Mouse (Mus musculus): ENCODE measurements at regions not wholly inside any gene's neighbourhood (a gene's known extent, or its start where the extent isn't known, plus 50 kb on each side); places are given as distances from the start of the nearest gene placed in this dataset.
"Not testable (repeated sequence)": the region's sequence is repeated elsewhere in the genome, so short reads cannot be mapped to it uniquely, and the experiment has no call there.

DNA sequence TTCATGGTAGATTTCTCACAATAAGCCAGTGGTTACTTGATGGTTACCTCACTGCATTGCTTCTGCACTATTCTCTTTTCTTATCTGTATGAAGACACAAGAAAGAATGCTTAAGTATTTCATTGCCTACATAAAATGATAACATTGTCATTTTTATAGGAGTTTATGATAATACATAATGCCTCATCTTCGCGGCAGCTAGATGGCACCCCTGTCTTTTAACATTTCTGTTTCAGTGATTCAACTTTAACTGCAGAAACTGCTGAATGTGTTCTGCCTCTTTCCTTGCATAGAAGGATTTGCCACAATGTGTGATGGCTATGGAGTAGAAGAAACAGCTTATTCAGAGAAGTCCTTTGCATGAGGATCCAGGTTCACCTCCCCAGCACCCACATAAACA, 97.0 kb upstream of the Tars start:
- H3K27ac ChIP-seq (ENCODE audit: low read depth, low read length): no peak overlapping the region
- no peak for DNase-seq (ENCODE audit: low spot score)
- no peaks in the 10 kb centered on the region for H3K4me1 ChIP-seq (replicated peaks; ENCODE audit: control insufficient read depth, insufficient read depth, low read length)
- 95% methylated on average over 2 of the region's 2 CpGs for WGBS
- H3K27me3 ChIP-seq (ENCODE audit: control insufficient read depth, insufficient read depth, low read length): no peaks in the 10 kb centered on the region
- no peak overlapping the region for H3K9ac ChIP-seq (ENCODE audit: low read length)
- H3K36me3 ChIP-seq (ENCODE audit: control insufficient read depth, insufficient read depth, low read length): no peaks in the 10 kb centered on the region
- no peak for ATAC-seq (replicated peaks; ENCODE audit: low FRiP score)
- H3K4me2 ChIP-seq (ENCODE audit: low read depth, low read length, severe bottlenecking): no peak overlapping the region
- no peaks in the 10 kb centered on the region for H3K9me3 ChIP-seq (ENCODE audit: control insufficient read depth, low read length)
- no peak overlapping the region for H3K4me3 ChIP-seq (ENCODE audit: low read depth, low read length)

DNA sequence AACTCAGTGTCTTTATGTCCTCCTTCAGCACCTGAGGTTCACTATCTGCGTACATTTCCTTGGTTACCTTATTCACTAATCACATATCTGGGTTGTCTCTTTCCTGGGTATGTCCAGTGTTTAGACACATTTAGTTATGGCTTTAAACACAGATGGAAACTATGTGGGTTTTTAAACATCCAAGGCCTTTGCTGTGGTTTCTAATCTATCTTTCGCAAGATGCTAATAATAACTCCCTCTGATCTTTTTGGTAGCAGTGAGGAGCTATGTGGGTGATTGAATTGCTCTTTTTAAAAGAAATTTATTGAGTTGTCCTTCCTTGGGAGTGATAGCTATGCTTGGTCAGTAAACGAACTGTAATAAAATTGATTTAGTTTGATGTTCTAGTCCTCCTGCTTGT, 89.7 kb upstream of the Tars start:
- WGBS: 91% methylated on average over 3 of the region's 3 CpGs
- no peak for DNase-seq (ENCODE audit: low spot score)
- H3K36me3 ChIP-seq (ENCODE audit: control insufficient read depth, insufficient read depth, low read length): no peaks in the 10 kb centered on the region
- no peak overlapping the region for H3K4me3 ChIP-seq (ENCODE audit: low read depth, low read length)
- no peak overlapping the region for H3K9ac ChIP-seq (ENCODE audit: low read length)
- no peak for ATAC-seq (replicated peaks; ENCODE audit: low FRiP score)
- H3K4me1 ChIP-seq (replicated peaks; ENCODE audit: control insufficient read depth, insufficient read depth, low read length): no peaks in the 10 kb centered on the region
- no peaks in the 10 kb centered on the region for H3K9me3 ChIP-seq (ENCODE audit: control insufficient read depth, low read length)
- no peak overlapping the region for H3K27ac ChIP-seq (ENCODE audit: low read depth, low read length)
- no peaks in the 10 kb centered on the region for H3K27me3 ChIP-seq (ENCODE audit: control insufficient read depth, insufficient read depth, low read length)
- H3K4me2 ChIP-seq (ENCODE audit: low read depth, low read length, severe bottlenecking): no peak overlapping the region

DNA sequence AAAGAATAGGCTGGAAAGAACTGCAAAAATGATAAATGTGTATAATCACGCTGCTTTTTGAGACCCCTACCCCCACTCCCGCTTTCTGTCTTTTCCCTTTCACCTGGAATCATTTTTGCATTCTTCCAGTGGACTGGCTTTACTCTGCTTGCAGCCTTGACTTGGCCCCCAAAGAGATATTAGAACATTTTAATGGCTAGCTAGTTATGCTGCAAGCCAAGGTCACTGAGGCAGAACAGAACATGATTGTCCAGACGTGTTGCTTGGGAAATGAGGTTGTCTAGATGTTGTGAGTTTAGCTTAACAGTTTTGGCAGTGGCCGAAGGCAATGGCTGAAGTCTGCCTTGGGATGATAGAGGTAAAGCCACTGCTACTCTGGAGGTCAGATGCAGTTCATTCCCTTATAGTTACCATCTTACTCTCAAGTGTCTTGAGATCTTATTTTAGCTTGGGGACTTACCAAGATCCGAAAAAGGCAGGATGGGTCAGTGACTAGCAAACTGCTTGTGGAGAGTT, 87.9 kb upstream of the Tars start:
- Histone ChIP-seq H3K27ac (ENCODE audit: low read depth, low read length) (no peak overlapping the region), H3K36me3 (ENCODE audit: control insufficient read depth, insufficient read depth, low read length) (no peaks in the 10 kb centered on the region)

DNA sequence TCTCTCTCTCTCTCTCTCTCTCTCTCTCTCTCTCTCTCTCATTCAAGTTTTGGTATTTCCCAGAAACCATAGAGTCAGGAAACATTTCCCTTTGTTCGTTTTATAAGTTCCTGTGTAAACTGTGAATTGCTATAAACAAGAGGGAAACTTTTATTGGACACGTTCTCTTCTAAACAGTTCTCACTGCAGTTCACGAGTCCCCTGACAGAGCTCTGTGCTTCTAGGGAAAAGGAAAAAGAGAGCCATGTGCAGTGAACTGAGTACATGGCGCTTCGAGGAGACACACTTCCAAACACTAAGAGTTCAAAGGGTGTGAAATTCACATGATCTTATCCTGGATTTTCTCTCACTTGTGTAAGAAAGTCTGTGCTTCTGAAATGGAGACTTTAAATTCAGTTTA, 84.5 kb upstream of the Tars start:
- Histone ChIP-seq H3K9me3 (ENCODE audit: control insufficient read depth, low read length) (no peaks in the 10 kb centered on the region), H3K4me3 (ENCODE audit: low read depth, low read length) (no peak overlapping the region), H3K36me3 (ENCODE audit: control insufficient read depth, insufficient read depth, low read length) (no peaks in the 10 kb centered on the region), H3K27ac (ENCODE audit: low read depth, low read length) (no peak overlapping the region), H3K27me3 (ENCODE audit: control insufficient read depth, insufficient read depth, low read length) (no peaks in the 10 kb centered on the region), H3K4me2 (ENCODE audit: low read depth, low read length, severe bottlenecking) (no peak overlapping the region), H3K9ac (ENCODE audit: low read length) (no peak overlapping the region), H3K4me1 (replicated peaks; ENCODE audit: control insufficient read depth, insufficient read depth, low read length) (no peaks in the 10 kb centered on the region)
- DNase-seq (ENCODE audit: low spot score) (no peak), ATAC-seq (replicated peaks; ENCODE audit: low FRiP score) (no peak)
- WGBS: 79% methylated on average over 5 of the region's 5 CpGs

More for the DNA sequence above, 87.9 kb upstream of the Tars start:
- DNase-seq (ENCODE audit: low spot score) (no peak), ATAC-seq (replicated peaks; ENCODE audit: low FRiP score) (no peak)
- WGBS: 87% methylated on average over 5 of the region's 5 CpGs
- no peaks in the 10 kb centered on the region for H3K4me1 ChIP-seq (replicated peaks; ENCODE audit: control insufficient read depth, insufficient read depth, low read length)
- no peaks in the 10 kb centered on the region for H3K9me3 ChIP-seq (ENCODE audit: control insufficient read depth, low read length)
- H3K9ac ChIP-seq (ENCODE audit: low read length): no peak overlapping the region
- H3K27me3 ChIP-seq (ENCODE audit: control insufficient read depth, insufficient read depth, low read length): no peaks in the 10 kb centered on the region
- H3K4me3 ChIP-seq (ENCODE audit: low read depth, low read length): no peak overlapping the region
- no peak overlapping the region for H3K4me2 ChIP-seq (ENCODE audit: low read depth, low read length, severe bottlenecking)

DNA sequence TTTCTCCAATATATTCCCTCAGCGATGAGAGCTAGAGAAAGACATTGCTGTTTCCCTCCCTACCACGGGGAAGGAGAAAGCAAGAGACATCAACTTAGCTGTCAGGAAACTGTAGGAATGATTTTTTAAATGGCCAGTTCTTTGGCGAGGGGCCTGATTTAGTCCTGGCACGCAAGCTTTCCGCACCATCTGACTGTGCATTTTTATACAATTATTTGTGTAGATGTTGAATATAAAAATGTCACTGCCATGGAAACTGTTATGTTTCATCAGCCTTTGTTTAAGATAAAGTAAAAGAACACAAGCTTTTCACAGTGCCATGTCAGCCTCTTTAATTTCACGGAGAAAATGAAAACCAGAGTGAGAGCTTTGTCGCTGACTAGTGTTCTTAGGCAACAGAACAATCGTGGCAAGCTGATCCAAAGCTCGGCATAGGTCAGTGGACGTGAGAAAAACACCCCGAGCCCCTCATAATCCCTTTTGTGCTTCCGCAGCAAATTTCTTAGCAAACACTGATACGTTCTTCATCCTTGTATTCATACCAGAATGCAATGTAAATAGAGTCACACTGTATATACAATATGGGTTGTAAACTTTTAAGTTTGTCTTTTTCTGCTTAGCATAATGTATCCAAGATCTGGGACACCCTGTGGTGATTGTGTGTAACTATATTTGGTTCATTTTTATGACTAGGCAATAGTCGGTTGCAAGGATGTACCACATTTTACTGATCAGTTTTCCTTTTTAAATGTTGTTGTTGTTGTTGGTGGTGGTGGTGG, 79.9 kb upstream of the Tars start:
- no peak overlapping the region for H3K4me2 ChIP-seq (ENCODE audit: low read depth, low read length, severe bottlenecking)
- no peak for DNase-seq (ENCODE audit: low spot score)
- H3K27me3 ChIP-seq (ENCODE audit: control insufficient read depth, insufficient read depth, low read length): no peaks in the 10 kb centered on the region
- H3K36me3 ChIP-seq (ENCODE audit: control insufficient read depth, insufficient read depth, low read length): no peaks in the 10 kb centered on the region
- no peak for ATAC-seq (replicated peaks; ENCODE audit: low FRiP score)
- H3K9ac ChIP-seq (ENCODE audit: low read length): no peak overlapping the region
- WGBS: 79% methylated on average over 14 of the region's 14 CpGs
- H3K27ac ChIP-seq (ENCODE audit: low read depth, low read length): no peak overlapping the region
- H3K9me3 ChIP-seq (ENCODE audit: control insufficient read depth, low read length): no peaks in the 10 kb centered on the region
- H3K4me3 ChIP-seq (ENCODE audit: low read depth, low read length): no peak overlapping the region
- H3K4me1 ChIP-seq (replicated peaks; ENCODE audit: control insufficient read depth, insufficient read depth, low read length): no peaks in the 10 kb centered on the region

DNA sequence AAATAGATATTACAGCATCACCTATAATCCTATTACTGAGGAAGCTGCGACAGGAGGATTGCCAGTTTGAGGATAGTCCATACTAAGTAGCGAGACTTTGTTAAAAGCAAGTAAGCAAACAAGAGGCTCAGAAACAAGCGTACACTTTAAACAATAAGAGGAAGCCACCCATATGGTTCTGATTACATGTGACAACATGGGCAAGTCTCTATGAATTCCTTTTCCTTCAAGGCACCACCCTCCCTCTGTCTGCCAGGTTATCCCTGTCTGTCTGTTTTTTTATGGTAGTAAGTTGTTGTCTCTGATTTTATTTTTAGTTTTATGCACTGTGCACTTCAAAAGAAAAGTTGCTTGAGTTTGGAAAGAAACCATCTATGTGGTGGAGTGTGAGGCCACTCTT, 76.8 kb upstream of the Tars start:
- ATAC-seq (replicated peaks; ENCODE audit: low FRiP score): no peak
- WGBS: 82% methylated on average over 3 of the region's 3 CpGs
- H3K27ac ChIP-seq (ENCODE audit: low read depth, low read length): no peak overlapping the region

DNA sequence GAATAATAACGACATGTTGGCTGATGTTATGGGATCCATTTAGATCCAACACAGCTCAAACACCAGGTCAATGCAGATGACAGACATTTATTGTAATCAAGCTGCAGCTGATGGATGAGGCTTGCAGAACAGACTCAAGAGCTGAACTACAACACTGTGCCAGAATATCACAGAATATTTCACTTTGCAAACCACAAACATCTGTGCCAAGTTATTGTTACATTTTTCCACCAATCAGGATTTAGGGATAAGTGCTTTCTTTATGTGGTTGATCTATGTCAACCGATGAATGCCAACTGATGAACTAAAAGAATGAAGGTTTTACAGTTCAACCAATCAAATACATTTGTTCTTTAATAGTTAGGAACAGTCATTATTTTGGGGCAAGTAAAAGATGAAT, 63.9 kb upstream of the Tars start:
- WGBS: 95% methylated on average over 2 of the region's 2 CpGs
- no peaks in the 10 kb centered on the region for H3K27me3 ChIP-seq (ENCODE audit: control insufficient read depth, insufficient read depth, low read length)
- no peak overlapping the region for H3K27ac ChIP-seq (ENCODE audit: low read depth, low read length)
- no peak overlapping the region for H3K4me3 ChIP-seq (ENCODE audit: low read depth, low read length)
- no peaks in the 10 kb centered on the region for H3K4me1 ChIP-seq (replicated peaks; ENCODE audit: control insufficient read depth, insufficient read depth, low read length)
- no peak overlapping the region for H3K9ac ChIP-seq (ENCODE audit: low read length)
- DNase-seq (ENCODE audit: low spot score) (no peak), ATAC-seq (replicated peaks; ENCODE audit: low FRiP score) (no peak)
- no peaks in the 10 kb centered on the region for H3K36me3 ChIP-seq (ENCODE audit: control insufficient read depth, insufficient read depth, low read length)
- H3K4me2 ChIP-seq (ENCODE audit: low read depth, low read length, severe bottlenecking): no peak overlapping the region
- H3K9me3 ChIP-seq (ENCODE audit: control insufficient read depth, low read length): no peaks in the 10 kb centered on the region

More for the DNA sequence above, 76.8 kb upstream of the Tars start:
- Histone ChIP-seq H3K4me3 (ENCODE audit: low read depth, low read length) (no peak overlapping the region), H3K9me3 (ENCODE audit: control insufficient read depth, low read length) (no peaks in the 10 kb centered on the region), H3K4me1 (replicated peaks; ENCODE audit: control insufficient read depth, insufficient read depth, low read length) (no peaks in the 10 kb centered on the region), H3K9ac (ENCODE audit: low read length) (no peak overlapping the region), H3K4me2 (ENCODE audit: low read depth, low read length, severe bottlenecking) (no peak overlapping the region), H3K27me3 (ENCODE audit: control insufficient read depth, insufficient read depth, low read length) (no peaks in the 10 kb centered on the region), H3K36me3 (ENCODE audit: control insufficient read depth, insufficient read depth, low read length) (no peaks in the 10 kb centered on the region)
- no peak for DNase-seq (ENCODE audit: low spot score)

DNA sequence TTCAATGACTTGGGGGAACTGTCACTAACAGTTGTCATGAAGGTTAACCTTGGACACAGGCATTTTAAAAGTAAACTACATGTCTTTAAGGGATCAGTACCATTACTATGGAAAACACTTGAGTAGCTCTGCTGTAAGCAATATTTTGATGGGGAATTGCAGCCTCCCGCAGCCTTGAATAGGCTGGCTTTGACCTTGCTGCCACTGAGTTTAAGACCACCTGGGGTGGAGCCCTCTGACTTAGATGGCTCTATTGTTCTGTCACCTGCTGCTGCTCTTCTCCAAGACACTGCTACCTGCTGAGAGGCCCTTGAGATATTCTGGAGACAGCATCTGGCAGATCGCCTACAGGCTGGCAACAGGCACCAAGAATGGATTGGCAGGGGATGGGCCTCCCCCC, 62.1 kb upstream of the Tars start:
- not testable (repeated sequence) for H3K4me1 ChIP-seq (replicated peaks; ENCODE audit: control insufficient read depth, insufficient read depth, low read length); H3K36me3 ChIP-seq (ENCODE audit: control insufficient read depth, insufficient read depth, low read length); H3K27me3 ChIP-seq (ENCODE audit: control insufficient read depth, insufficient read depth, low read length); ATAC-seq (replicated peaks; ENCODE audit: low FRiP score); H3K9ac ChIP-seq (ENCODE audit: low read length); H3K4me3 ChIP-seq (ENCODE audit: low read depth, low read length); DNase-seq (ENCODE audit: low spot score); H3K27ac ChIP-seq (ENCODE audit: low read depth, low read length); H3K4me2 ChIP-seq (ENCODE audit: low read depth, low read length, severe bottlenecking); H3K9me3 ChIP-seq (ENCODE audit: control insufficient read depth, low read length)
- 17% methylated on average over 2 of the region's 2 CpGs for WGBS

DNA sequence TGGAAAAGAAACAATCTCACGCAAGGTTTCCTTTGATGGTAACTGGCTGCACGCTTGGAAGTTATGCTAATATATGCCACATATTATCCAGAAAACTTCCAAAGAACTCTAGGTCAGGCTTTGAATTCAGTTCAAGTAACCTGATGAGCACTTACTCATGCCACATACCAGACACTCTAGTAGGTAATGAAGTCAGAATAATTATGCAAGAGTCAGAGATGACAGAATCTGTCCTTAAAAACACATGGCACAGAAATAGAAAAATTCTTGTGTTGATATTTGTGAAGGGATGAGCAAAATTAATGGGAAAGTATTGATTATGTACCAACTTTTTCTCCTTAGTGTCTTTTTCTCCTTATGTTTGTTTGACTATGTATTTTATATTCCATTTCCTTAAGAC, 59.8 kb upstream of the Tars start:
- no peaks in the 10 kb centered on the region for H3K4me1 ChIP-seq (replicated peaks; ENCODE audit: control insufficient read depth, insufficient read depth, low read length)
- H3K4me3 ChIP-seq (ENCODE audit: low read depth, low read length): no peak overlapping the region
- H3K27me3 ChIP-seq (ENCODE audit: control insufficient read depth, insufficient read depth, low read length): no peaks in the 10 kb centered on the region
- no peaks in the 10 kb centered on the region for H3K9me3 ChIP-seq (ENCODE audit: control insufficient read depth, low read length)
- ATAC-seq (replicated peaks; ENCODE audit: low FRiP score) (no peak), DNase-seq (ENCODE audit: low spot score) (no peak)
- 93% methylated on average over 2 of the region's 2 CpGs for WGBS
- no peak overlapping the region for H3K4me2 ChIP-seq (ENCODE audit: low read depth, low read length, severe bottlenecking)
- H3K9ac ChIP-seq (ENCODE audit: low read length): no peak overlapping the region
- H3K27ac ChIP-seq (ENCODE audit: low read depth, low read length): no peak overlapping the region
- no peaks in the 10 kb centered on the region for H3K36me3 ChIP-seq (ENCODE audit: control insufficient read depth, insufficient read depth, low read length)
